Mouse (Mus musculus) forebrain, embryonic 16.5 days (tissue): ENCODE measurements around the gene Gm14819. TPM values are rescaled to one million over a fixed set of nuclear protein-coding genes. Genes with fewer than 3 reads are reported as not detected.
"Not testable (repeated sequence)": the region's sequence is repeated elsewhere in the genome, so short reads cannot be mapped to it uniquely, and the experiment has no call there.

Source experiments
- ATAC-seq: fragments of 200-750 bp; cut with Nextera tagmentation; 2 replicates; pipeline ENCODE4 v1.8.0; 2017; ENCODE audit warnings: mild to moderate bottlenecking, moderate library complexity
- H3K27ac ChIP-seq: fragments of 300-500 bp; sonication (generic); 2 replicates; pipeline ENCODE4 v1.5.1; 2014; ENCODE audit warnings: low read length, control low read depth
- H3K27me3 ChIP-seq: fragments of 300-500 bp; sonication (generic); replicated peaks from 2 replicates; pipeline ENCODE4 v1.6.1; 2014; ENCODE audit warnings: low read length; ENCODE audit not compliant: control insufficient read depth, insufficient read depth
- H3K36me3 ChIP-seq: fragments of 300-500 bp; sonication (generic); 2 replicates; pipeline ENCODE4 v1.6.1; 2014; ENCODE audit not compliant: control insufficient read depth, insufficient read depth
- H3K4me1 ChIP-seq: fragments of 300-500 bp; sonication (generic); replicated peaks from 2 replicates; pipeline ENCODE4 v1.6.1; 2014; ENCODE audit warnings: low read length; ENCODE audit not compliant: control insufficient read depth, insufficient read depth
- H3K4me2 ChIP-seq: fragments of 300-500 bp; sonication (generic); 2 replicates; pipeline ENCODE4 v1.6.1; 2014; ENCODE audit warnings: mild to moderate bottlenecking, low read length, control low read depth
- H3K4me3 ChIP-seq: fragments of 300-500 bp; sonication (generic); replicated peaks from 2 replicates; pipeline ENCODE4 v1.5.1; 2014; ENCODE audit warnings: mild to moderate bottlenecking, low read length, control low read depth
- H3K9ac ChIP-seq: fragments of 300-500 bp; sonication (generic); replicated peaks from 2 replicates; pipeline ENCODE4 v1.6.1; 2014; ENCODE audit warnings: low read depth, low read length, control low read depth
- H3K9me3 ChIP-seq: fragments of 300-500 bp; sonication (generic); 2 replicates; pipeline ENCODE4 v1.6.1; 2016; ENCODE audit warnings: low read length; ENCODE audit not compliant: control insufficient read depth
- WGBS: fragments of 180-500 bp; shearing (Covaris S2); extraction: QIAGEN DNeasy Blood & Tissue Kit; methylation state at CpG from one replicate; pipeline ENCODE4 v1.1.7; 2014; 5-methylcytosine and 5-hydroxymethylcytosine counted together
- polyA plus RNA-seq: library from polyadenylated mRNA; unstranded; fragments of >200 nt; fragmentation: Nextera tagmentation; extraction: Ambion mirVana; gene quantifications from 2 replicates; pipeline ENCODE4 v1.2.1, GENCODE M21; 2015

The Gm14819 gene
- not detected in 2 replicates for polyA plus RNA-seq

DNA sequence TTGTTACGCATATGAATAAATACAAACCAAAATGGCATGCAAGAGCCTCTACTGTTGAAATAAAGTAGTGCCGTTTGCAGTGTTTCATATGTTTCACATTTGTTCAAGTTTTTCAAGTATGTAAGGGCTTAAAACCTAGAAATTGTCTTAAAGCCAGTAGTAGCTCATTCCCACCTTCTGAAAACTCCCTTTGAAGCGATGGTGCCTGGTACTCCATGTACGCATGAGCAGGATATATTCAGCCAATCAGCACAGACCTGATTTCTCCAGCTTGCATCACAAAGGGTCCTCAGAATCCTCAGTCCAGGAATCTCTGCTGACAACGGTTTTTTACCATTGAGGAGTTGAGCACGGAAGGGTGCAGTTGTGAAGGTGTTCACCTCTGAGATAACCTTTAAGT, at the start of gene Gm14819:
TSS of gene Gm14819 (plus strand) at position 301 of the 400 bp plus-strand sequence.
- not testable (repeated sequence) for ATAC-seq, H3K4me1 ChIP-seq, H3K4me2 ChIP-seq, H3K9ac ChIP-seq, H3K4me3 ChIP-seq, H3K27me3 ChIP-seq, H3K9me3 ChIP-seq, H3K36me3 ChIP-seq, H3K27ac ChIP-seq
- no CpG with 5 or more reads among the region's 6 CpGs for WGBS
